Mouse (Mus musculus) liver, postnatal 0 days (tissue): ENCODE measurements at regions not wholly inside any gene's neighbourhood (a gene's known extent, or its start where the extent isn't known, plus 50 kb on each side); places are given as distances from the start of the nearest gene placed in this dataset.

Experiments used
- CTCF ChIP-seq: sonication (generic); IDR thresholded peaks from 2 replicates; pipeline ENCODE4 v1.5.1; 2016; ENCODE audit warnings: antibody characterized with exemption, low read depth
- EP300 ChIP-seq: IDR thresholded peaks from 2 replicates; pipeline ENCODE4 v1.6.1; 2016; ENCODE audit warnings: antibody characterized with exemption, low read depth, mild to moderate bottlenecking

DNA sequence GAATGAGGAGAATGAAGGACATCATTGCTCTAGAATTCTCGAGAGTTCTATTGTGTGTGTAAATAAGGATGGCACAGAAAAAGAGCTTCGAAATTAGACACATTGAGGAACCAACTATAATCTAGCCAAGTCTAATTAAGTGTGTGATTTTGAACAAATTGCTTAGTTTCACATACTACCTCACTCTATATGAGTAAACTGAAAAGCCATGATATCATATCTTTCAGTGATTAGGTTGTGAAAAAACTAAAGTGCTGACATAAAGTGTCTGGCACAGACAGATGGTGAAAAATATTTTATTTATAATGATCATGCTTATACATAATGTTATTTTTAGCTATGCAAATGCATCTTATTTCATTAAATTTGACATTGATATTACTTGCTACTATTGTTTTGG lies 124.6 kb upstream of the Nrip1 start:
- TF ChIP-seq CTCF: no peak
- TF ChIP-seq EP300: no peak
